Mouse (Mus musculus) heart, embryonic 16.5 days (tissue): ENCODE measurements at regions not wholly inside any gene's neighbourhood (a gene's known extent, or its start where the extent isn't known, plus 50 kb on each side); places are given as distances from the start of the nearest gene placed in this dataset.
"Not testable (repeated sequence)": the region's sequence is repeated elsewhere in the genome, so short reads cannot be mapped to it uniquely, and the experiment has no call there.

Experiments used
- ATAC-seq: fragments of 200-750 bp; cut with Nextera tagmentation; replicated peaks from 2 replicates; pipeline ENCODE4 v1.8.0; 2017; ENCODE audit warnings: moderate number of reproducible peaks; ENCODE audit not compliant: insufficient read depth, low FRiP score; ENCODE audit errors: extremely low read depth
- H3K27ac ChIP-seq: fragments of 300-500 bp; sonication (generic); 2 replicates; pipeline ENCODE4 v1.5.1; 2014; ENCODE audit warnings: mild to moderate bottlenecking, low read length, control low read depth, moderate library complexity
- H3K27me3 ChIP-seq: fragments of 300-500 bp; sonication (generic); 2 replicates; pipeline ENCODE4 v1.6.1; 2014; ENCODE audit warnings: low read length, mixed read lengths; ENCODE audit not compliant: control insufficient read depth, insufficient read depth
- H3K36me3 ChIP-seq: fragments of 300-500 bp; sonication (generic); 2 replicates; pipeline ENCODE4 v1.6.1; 2014; ENCODE audit not compliant: control insufficient read depth, insufficient read depth
- H3K4me1 ChIP-seq: fragments of 300-500 bp; sonication (generic); 2 replicates; pipeline ENCODE4 v1.6.1; 2014; ENCODE audit warnings: low read length, mixed read lengths; ENCODE audit not compliant: control insufficient read depth, insufficient read depth
- H3K4me2 ChIP-seq: fragments of 300-500 bp; sonication (generic); 2 replicates; pipeline ENCODE4 v1.6.1; 2014; ENCODE audit warnings: low read depth, mild to moderate bottlenecking, control low read depth, low read length
- H3K4me3 ChIP-seq: fragments of 300-500 bp; sonication (generic); 2 replicates; pipeline ENCODE4 v1.5.1; 2014; ENCODE audit warnings: mild to moderate bottlenecking, control low read depth, low read length
- H3K9ac ChIP-seq: fragments of 300-500 bp; sonication (generic); 2 replicates; pipeline ENCODE4 v1.6.1; 2014; ENCODE audit warnings: low read length, control low read depth
- H3K9me3 ChIP-seq: fragments of 300-500 bp; sonication (generic); replicated peaks from 2 replicates; pipeline ENCODE4 v1.6.1; 2016; ENCODE audit warnings: low read length; ENCODE audit not compliant: control insufficient read depth
- WGBS: fragments of 180-500 bp; shearing (Covaris S2); extraction: QIAGEN DNeasy Blood & Tissue Kit; methylation state at CpG from one replicate; pipeline ENCODE4 v1.1.7; 2014; 5-methylcytosine and 5-hydroxymethylcytosine counted together

DNA sequence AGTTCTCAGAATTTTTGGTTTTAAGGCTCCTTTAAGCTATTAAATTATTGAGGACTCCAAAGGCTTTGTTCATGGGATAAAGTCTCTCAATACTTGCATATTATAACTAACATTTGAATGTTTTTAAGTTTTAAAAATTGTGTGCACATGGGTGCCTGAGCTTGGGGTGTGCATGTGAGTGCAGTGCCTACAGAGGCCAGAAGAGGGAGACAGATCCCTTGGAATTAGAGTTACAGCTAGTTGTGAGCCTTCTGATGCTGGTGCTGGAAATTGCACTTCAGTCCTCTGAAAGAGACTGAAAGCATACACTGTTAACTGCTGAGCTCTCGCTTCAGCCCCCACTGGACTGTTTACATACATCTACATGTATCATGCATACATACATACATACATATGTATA, 100.0 kb upstream of the Tspan5 start:
- H3K9ac ChIP-seq, result no peak overlapping the region
- no peak overlapping the region for H3K4me2 ChIP-seq
- no peaks in the 10 kb centered on the region for H3K27me3 ChIP-seq
- no peak overlapping the region for H3K27ac ChIP-seq
- H3K4me1 ChIP-seq, result 0 out of 2 replicates have a peak, but pooled peaks cover 3% of the 10 kb centered on the region
- no peak for ATAC-seq
- WGBS, result 96% methylated on average over 1 of the region's 1 CpGs
- H3K36me3 ChIP-seq, result no peaks in the 10 kb centered on the region
- H3K4me3 ChIP-seq, result no peak overlapping the region
- H3K9me3 ChIP-seq, result 0 out of 2 replicates have a peak, but pooled peaks cover 4% of the 10 kb centered on the region

DNA sequence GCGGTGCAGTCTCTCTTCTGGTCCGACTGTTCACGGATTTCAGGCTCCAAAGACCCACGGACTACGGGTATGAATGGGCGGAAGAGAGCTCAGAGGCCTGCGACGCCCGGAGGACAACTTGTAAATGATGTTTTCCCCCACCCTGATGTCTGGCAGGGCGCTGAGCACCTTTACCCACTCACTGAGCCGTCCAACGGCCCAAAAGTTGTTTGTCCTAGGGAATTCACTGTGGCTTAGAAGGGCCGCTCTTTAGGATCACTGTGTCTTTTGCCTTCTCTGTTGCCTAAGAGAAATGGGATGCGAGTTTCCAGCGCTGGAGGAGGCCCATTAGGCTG, 98.1 kb upstream of the Tspan5 start:
- 24% methylated on average over 15 of the region's 15 CpGs for WGBS
- no peak overlapping the region for H3K27ac ChIP-seq
- H3K4me2 ChIP-seq, result peak overlapping the region; percentile 72
- H3K4me1 ChIP-seq, result 0 out of 2 replicates have a peak, but pooled peaks cover 3% of the 10 kb centered on the region
- H3K36me3 ChIP-seq, result no peaks in the 10 kb centered on the region
- peak overlapping the region; percentile 42 for H3K4me3 ChIP-seq
- 0 out of 2 replicates have a peak, but pooled peaks cover 4% of the 10 kb centered on the region for H3K9me3 ChIP-seq
- no peaks in the 10 kb centered on the region for H3K27me3 ChIP-seq
- H3K9ac ChIP-seq, result peak overlapping the region; percentile 48; the same call in 1 of the 2 replicates
- ATAC-seq, result peak; percentile 6; the same call in 1 of the 2 replicates

DNA sequence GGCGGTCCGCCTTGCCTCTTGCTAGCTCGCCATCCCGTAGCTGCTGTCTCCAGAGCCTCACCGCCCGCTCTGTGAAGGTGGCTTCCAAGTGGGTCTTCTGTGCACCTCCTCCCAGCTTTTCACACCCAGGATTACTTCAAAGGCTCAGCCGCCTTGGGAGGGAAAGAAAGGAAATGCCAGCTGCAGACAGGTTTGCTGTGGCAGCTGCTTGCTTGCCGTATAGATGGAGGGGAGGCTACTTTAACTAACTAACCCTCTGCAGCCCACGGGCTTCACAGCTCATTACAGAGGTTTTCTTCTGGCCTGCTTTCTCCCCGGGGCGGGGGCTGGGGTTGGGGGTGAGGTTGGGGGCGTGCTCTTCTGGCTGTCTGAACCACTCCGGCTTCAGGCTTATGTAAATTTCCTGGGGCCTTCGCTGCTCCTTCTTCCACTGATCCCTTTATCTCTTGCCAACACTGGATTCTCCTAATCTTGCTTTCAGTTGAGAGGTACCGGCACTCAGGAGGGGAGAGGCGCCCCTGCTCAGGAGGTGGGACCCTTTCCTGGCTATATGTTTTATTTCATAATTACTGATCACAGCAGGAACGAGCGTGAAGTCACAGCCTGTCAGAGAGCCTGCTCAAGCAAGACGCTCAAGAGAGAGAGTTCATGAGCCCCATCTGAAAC, 97.6 kb upstream of the Tspan5 start:
- H3K4me3 ChIP-seq, result peak overlapping the region; percentile 42
- H3K27me3 ChIP-seq, result no peaks in the 10 kb centered on the region
- peak; percentile 53 for ATAC-seq
- H3K4me2 ChIP-seq, result peak overlapping the region; percentile 72
- H3K9ac ChIP-seq, result peak overlapping the region; percentile 48
- WGBS, result 3% methylated on average over 19 of the region's 19 CpGs
- no peaks in the 10 kb centered on the region for H3K36me3 ChIP-seq
- H3K9me3 ChIP-seq, result 0 out of 2 replicates have a peak, but pooled peaks cover 4% of the 10 kb centered on the region
- H3K27ac ChIP-seq, result no peak overlapping the region
- H3K4me1 ChIP-seq, result 0 out of 2 replicates have a peak, but pooled peaks cover 3% of the 10 kb centered on the region

DNA sequence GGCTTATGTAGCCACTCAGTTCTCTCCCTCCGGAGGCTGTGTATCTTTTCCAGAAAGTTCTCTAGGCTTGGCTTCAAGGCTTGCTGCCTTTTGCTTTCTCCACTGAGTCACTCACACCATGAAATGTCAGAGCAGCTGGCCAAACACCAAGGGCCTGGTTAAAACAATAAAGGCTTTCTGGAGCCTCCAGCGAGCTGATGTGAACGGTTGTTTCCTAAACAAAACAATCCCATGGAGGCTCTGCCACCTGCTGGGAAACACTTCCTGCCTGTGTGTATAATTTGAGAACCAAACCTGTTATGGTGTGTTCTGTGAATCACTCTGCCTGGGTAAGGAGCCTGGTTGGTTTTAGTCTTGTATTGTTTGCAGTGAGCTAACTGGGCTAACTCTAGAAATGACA, 96.7 kb upstream of the Tspan5 start:
- 0 out of 2 replicates have a peak, but pooled peaks cover 3% of the 10 kb centered on the region for H3K4me1 ChIP-seq
- no peak overlapping the region for H3K4me2 ChIP-seq
- no peak overlapping the region for H3K9ac ChIP-seq
- no peaks in the 10 kb centered on the region for H3K27me3 ChIP-seq
- 0 out of 2 replicates have a peak, but pooled peaks cover 4% of the 10 kb centered on the region for H3K9me3 ChIP-seq
- no peak overlapping the region for H3K27ac ChIP-seq
- 21% methylated on average over 3 of the region's 3 CpGs for WGBS
- no peaks in the 10 kb centered on the region for H3K36me3 ChIP-seq
- no peak overlapping the region for H3K4me3 ChIP-seq
- no peak for ATAC-seq

DNA sequence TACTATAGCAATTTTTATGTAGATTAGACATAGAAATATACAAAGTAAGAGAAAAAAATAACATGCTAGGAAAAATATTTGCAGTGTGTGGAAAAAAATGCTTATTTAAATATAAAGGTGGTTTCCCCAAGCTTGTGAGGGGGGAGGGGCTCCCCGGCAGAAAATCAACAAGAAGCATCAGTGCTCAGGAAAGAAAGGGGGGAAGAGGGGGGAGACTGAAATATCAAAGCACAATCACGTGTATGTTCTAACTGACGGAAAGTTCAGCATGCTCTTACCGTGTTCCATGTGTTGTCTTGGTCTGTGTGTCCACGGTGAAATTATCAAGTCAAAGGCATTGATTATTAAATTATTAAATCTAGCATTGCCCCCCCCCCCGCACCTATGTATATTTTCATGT, 92.3 kb upstream of the Tspan5 start:
- peaks cover 10% of the 10 kb centered on the region; the same call in 1 of the 2 replicates for H3K9me3 ChIP-seq
- no peak overlapping the region for H3K4me2 ChIP-seq
- H3K27ac ChIP-seq, result no peak overlapping the region
- 83% methylated on average over 6 of the region's 6 CpGs for WGBS
- no peaks in the 10 kb centered on the region for H3K27me3 ChIP-seq
- no peak overlapping the region for H3K4me3 ChIP-seq
- no peaks in the 10 kb centered on the region for H3K4me1 ChIP-seq
- no peak overlapping the region for H3K9ac ChIP-seq
- H3K36me3 ChIP-seq, result no peaks in the 10 kb centered on the region
- ATAC-seq, result no peak

DNA sequence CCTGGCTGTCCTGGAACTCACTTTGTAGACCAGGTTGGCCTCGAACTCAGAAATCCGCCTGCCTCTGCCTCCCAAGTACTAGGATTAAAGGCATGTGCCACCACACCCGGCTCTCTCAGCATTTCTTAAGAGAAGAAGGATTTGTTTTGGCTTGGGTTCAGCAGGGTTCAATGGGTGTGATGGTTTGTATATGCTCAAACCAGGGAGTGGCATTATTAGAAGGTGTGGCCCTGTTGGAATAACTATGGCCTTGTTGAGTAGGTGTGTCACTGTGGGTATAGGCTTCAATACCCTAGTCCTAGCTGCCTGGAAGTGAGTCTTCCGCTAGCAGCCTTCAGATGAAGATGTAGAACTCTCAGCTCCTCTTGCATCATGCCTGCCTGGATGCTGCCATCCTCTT, 91.3 kb upstream of the Tspan5 start:
- H3K4me3 ChIP-seq, H3K27me3 ChIP-seq, H3K4me1 ChIP-seq, H3K4me2 ChIP-seq, H3K36me3 ChIP-seq, H3K9ac ChIP-seq, H3K27ac ChIP-seq, ATAC-seq: not testable (repeated sequence)
- 89% methylated on average over 4 of the region's 4 CpGs for WGBS
- H3K9me3 ChIP-seq, result peaks cover 13% of the 10 kb centered on the region; the same call in 1 of the 2 replicates

DNA sequence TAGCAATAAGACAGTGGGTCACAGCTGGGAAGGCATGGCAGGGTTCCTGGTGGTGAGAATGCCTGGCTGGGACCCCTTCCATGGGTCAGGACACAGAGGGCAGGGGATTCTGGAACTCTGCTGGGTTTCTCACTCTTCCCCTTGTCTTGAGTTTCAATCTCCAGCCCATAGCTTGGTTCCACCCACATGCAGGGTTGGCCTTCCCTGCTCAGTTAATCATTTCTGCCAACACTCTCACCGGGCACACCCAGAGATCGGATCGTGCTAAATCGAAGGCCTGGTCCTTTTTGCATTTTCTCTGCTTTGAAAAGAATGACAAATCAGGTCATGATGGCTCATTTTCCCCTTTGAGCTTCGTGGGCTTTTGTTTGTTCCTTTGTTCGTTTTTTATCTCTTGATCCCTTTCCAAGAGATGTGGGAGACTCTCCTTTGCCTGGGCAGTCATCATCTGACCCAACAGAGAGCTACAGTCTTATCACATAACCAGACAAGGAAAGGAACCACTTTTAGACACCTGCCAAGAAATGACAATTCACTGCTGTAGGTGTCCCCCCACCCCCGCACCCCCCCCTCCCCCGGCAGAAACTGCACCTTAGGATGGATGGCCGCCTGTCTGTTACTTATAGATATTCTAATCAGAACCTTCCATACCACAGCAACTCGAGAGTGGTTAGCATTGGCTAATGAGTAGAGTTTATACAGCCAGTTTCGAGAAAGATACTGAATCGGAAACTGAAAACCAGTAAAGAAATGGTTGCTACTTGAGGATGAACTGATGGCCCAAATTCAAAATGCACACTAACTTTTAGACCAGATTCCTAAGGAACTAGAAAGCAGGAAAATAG, 90.4 kb upstream of the Tspan5 start:
- WGBS, result 76% methylated on average over 12 of the region's 12 CpGs
- no peak for ATAC-seq
- Histone ChIP-seq H3K4me3 (no peak overlapping the region), H3K9me3 (peaks cover 21% of the 10 kb centered on the region; the same call in 1 of the 2 replicates), H3K27ac (no peak overlapping the region), H3K27me3 (no peaks in the 10 kb centered on the region), H3K9ac (no peak overlapping the region), H3K36me3 (no peaks in the 10 kb centered on the region), H3K4me1 (no peaks in the 10 kb centered on the region), H3K4me2 (no peak overlapping the region)

DNA sequence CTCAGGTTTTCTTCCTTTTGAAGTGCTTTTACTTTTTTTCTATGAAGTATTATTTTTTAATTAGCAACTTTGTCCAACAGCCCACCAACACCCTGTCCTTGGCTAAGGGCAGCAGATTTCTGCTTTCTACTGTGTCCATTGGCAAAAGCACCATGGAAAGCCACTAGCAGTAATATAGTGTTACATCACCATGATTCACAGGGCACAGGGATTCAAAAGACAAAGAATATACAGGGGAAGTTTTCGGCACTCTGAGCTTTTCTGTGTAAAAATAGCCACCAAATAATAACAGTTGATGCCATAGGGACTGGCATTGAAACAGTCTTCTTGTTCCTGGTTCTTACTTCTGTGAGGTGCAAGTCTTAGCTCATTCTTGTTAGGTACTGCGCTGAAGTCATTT, 89.8 kb upstream of the Tspan5 start:
- no peaks in the 10 kb centered on the region for H3K4me1 ChIP-seq
- WGBS, result 90% methylated on average over 2 of the region's 2 CpGs

DNA sequence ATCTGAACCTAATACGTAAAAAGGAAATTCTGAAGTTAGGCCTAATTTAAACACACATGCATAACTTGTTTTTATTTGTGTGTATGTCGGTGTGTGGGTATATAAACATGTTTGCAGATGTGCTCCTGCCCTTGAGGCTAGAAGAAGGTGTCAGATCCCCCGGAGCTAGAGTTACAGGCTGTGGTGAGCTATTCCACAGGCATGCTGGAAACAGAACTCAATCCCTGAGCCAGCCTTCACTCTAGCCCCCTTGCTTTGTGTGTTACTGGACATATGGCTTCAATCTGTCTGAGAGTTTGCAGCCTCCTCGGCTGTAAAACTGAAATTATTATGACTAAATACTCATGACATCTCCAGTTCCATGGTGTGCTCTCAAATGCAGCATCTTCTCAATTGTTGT, 89.3 kb upstream of the Tspan5 start:
- 81% methylated on average over 4 of the region's 4 CpGs for WGBS

More for the DNA sequence above, 89.8 kb upstream of the Tspan5 start:
- Histone ChIP-seq H3K27me3 (no peaks in the 10 kb centered on the region), H3K9ac (no peak overlapping the region), H3K9me3 (peaks cover 21% of the 10 kb centered on the region; the same call in 1 of the 2 replicates), H3K36me3 (no peaks in the 10 kb centered on the region), H3K27ac (no peak overlapping the region), H3K4me2 (no peak overlapping the region), H3K4me3 (no peak overlapping the region)
- no peak for ATAC-seq

More for the DNA sequence above, 89.3 kb upstream of the Tspan5 start:
- Histone ChIP-seq H3K4me3 (no peak overlapping the region), H3K27ac (no peak overlapping the region), H3K4me2 (no peak overlapping the region), H3K9me3 (peaks cover 24% of the 10 kb centered on the region), H3K27me3 (no peaks in the 10 kb centered on the region), H3K9ac (no peak overlapping the region), H3K36me3 (no peaks in the 10 kb centered on the region), H3K4me1 (no peaks in the 10 kb centered on the region)
- ATAC-seq, result no peak
